Mouse (Mus musculus): ENCODE results near the gene Fosl1.
A peak's percentile ranks its signal among the peaks of the same experiment; 100 is the strongest.

GRCm38 (mm10) chr19:5490313-5490897 lies 43.1 kb downstream of the Fosl1 start, which contains the start of gene Cfl1:
- TF ChIP-seq CTCF (IDR thresholded peaks at IDR 0.05; ENCODE audit: insufficient read depth, low read depth, low read length) (0 out of 2 replicates have a peak, but pooled peaks have one; percentile 6), POLR2A (IDR thresholded peaks at IDR 0.05; ENCODE audit: insufficient read depth, low read depth, low read length) (peak; percentile 99)

All from olfactory bulb, adult 2 months (tissue).